Mouse (Mus musculus): ENCODE data around the gene Hist1h2ak. TPM values are rescaled to one million over a fixed set of nuclear protein-coding genes. Genes with fewer than 3 reads are reported as not detected.
"Not testable (repeated sequence)": the region's sequence is repeated elsewhere in the genome, so short reads cannot be mapped to it uniquely, and the experiment has no call there.

The Hist1h2ak gene
- total RNA-seq, 2 experiments from 2014 or later = 79.0 to 1,123 TPM

GRCm38 (mm10) chr13:21722373-21722925, 31.2 kb downstream of the Hist1h2ak start:
- ATAC-seq (replicated peaks; ENCODE audit: poor library complexity) = peak; percentile 26; the same call in 1 of the 2 replicates

DNA sequence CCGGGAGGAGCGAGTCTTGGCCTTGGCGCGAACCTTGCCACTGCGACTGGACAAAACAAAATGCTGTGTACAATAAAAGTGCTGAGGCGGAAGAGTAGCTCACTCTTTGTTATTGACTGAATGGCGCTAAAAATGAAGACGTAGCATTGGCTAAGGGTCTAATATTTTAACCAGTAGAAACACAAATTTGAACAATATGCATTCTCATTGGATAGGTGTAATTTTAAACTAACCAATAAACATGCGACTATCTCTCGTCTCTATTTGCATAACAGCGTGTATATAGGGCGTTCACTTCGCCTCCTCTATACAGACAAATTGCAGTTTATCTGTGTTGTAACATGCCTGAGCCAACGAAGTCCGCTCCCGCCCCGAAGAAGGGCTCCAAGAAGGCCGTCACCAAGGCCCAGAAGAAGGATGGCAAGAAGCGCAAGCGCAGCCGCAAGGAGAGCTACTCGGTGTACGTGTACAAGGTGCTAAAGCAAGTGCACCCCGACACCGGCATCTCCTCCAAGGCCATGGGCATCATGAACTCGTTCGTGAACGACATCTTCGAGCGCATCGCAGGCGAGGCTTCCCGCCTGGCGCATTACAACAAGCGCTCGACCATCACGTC, 31.8 kb downstream of the Hist1h2ak start, which contains the start of gene Hist1h2bm:
TSS of gene Hist1h2bm (plus strand) at position 288 of the 616 bp plus-strand sequence.
- peak; percentile 87 for ATAC-seq (replicated peaks; ENCODE audit: poor library complexity)

DNA sequence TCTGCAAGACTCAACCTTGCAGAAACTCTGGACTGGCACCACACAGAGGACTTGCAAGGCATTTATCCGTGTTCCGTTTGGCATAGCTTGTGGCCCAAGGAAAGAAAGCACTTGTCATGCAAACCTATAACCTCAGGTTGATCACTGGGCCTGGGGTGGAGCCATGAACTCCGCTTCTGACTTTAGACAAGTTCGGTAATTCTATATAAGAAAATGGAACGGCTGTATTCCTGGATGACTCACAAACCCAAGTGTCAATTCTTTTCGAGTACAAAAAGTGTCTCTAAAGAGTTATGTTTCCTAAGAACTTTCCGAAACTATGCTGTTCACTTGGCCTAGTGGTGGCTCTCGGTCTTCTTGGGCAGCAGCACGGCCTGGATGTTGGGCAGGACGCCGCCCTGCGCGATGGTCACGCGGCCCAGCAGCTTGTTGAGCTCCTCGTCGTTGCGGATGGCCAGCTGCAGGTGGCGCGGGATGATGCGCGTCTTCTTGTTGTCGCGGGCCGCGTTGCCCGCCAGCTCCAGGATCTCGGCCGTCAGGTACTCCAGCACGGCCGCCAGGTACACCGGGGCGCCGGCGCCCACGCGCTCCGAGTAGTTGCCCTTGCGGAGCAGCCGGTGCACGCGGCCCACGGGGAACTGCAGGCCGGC, 32.4 kb downstream of the Hist1h2ak start:
- ATAC-seq (replicated peaks; ENCODE audit: poor library complexity) = not testable (repeated sequence)

- ATAC-seq (replicated peaks; ENCODE audit: poor library complexity) = no peak
These were observed 35.1 kb downstream of the Hist1h2ak start for GRCm38 (mm10) chr13:21718381-21719080.

- ATAC-seq (replicated peaks; ENCODE audit: poor library complexity) = peak; percentile 32
These were observed 36.0 kb downstream of the Hist1h2ak start, which contains the start of gene Hist1h3h for GRCm38 (mm10) chr13:21717397-21718357. Gene Hist1h3h (plus strand): TSS chr13:21717659.

- ATAC-seq (replicated peaks; ENCODE audit: poor library complexity) = peak; percentile 28
These were observed 36.9 kb downstream of the Hist1h2ak start for GRCm38 (mm10) chr13:21716540-21717391.

DNA sequence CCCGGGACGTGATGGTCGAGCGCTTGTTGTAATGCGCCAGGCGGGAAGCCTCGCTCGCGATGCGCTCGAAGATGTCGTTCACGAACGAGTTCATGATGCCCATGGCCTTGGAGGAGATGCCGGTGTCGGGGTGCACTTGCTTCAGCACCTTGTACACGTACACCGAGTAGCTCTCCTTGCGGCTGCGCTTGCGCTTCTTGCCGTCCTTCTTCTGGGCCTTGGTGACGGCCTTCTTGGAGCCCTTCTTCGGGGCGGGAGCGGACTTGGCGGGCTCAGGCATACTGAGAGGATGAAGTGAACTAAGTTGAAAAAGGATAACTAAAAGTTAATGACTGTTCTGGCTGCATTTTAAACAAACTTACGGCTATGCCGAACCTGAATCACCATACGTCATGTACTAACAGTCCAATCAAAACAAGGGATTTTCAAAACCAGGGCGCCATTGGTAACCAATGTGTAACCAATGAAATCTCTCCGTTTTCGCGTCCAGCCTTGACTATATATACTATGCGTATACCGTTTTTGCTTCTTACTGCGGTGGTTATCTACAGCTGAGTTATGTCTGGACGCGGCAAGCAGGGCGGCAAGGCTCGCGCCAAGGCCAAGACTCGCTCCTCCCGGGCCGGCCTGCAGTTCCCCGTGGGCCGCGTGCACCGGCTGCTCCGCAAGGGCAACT, 37.6 kb downstream of the Hist1h2ak start, which contains the start of the genes Hist1h2bl and Hist1h2ai:
TSS of gene Hist1h2bl (minus strand) at position 280 of the 676 bp plus-strand sequence.
TSS of gene Hist1h2ai (plus strand) at position 559 of the 676 bp plus-strand sequence.
- ATAC-seq (replicated peaks; ENCODE audit: poor library complexity) = peak; percentile 75

DNA sequence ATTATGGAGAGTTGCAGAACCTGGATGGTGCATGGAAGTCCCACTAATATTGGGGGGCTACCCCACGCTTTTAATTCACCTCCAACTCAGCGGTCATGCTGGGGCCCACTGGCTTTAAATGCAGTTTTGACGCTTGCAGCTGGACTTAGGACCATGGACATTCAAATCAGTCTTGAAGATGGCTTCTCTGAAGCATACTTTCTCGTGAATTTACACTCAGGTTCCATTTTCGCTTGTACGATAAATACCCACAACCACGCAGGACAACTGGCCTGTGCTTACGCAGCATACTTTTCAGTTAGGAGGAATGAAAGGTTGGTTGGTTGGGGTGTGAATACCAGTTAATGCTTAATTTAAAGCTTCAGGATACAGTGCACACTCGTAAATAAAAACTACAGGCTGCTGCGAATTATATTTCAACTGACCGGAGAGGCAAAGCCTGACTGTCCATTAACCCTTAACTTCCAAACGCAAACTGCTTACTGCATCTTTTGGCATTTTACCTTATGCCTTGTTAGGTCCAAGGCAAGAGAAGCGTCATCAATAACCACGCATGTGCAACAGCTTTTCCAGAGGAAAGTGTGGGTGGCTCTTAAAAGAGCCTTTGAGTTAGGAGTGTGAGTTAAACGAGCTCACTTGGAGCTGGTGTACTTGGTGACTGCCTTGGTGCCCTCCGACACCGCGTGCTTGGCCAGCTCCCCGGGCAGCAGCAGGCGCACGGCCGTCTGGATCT, 38.3 kb downstream of the Hist1h2ak start:
- 0 out of 2 replicates have a peak, but pooled peaks have one; percentile 8 for ATAC-seq (replicated peaks; ENCODE audit: poor library complexity)

GRCm38 (mm10) chr13:21714725-21715124, 38.9 kb downstream of the Hist1h2ak start:
- peak; percentile 22 for ATAC-seq (replicated peaks; ENCODE audit: poor library complexity)

DNA sequence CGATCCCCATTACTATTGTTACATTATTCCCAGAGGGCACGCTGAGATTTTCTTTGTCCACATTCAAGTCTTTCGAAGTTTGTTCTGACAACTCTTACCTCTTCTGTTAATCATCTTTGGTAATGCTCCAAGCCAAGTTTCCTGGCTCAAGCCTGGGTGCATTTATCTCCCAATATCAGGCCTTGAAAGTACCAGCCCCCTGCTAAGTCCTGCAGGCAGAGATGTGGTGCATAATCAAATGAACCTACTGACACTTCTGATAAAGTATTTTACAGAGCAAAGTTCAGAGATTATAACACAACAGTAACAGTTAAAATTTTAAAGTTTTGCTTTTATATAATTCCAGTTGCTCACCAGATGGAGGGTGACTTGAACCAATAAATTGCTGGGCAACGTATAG, 41.9 kb downstream of the Hist1h2ak start:
- ATAC-seq (replicated peaks; ENCODE audit: poor library complexity) = peak; percentile 8; the same call in 1 of the 2 replicates

DNA sequence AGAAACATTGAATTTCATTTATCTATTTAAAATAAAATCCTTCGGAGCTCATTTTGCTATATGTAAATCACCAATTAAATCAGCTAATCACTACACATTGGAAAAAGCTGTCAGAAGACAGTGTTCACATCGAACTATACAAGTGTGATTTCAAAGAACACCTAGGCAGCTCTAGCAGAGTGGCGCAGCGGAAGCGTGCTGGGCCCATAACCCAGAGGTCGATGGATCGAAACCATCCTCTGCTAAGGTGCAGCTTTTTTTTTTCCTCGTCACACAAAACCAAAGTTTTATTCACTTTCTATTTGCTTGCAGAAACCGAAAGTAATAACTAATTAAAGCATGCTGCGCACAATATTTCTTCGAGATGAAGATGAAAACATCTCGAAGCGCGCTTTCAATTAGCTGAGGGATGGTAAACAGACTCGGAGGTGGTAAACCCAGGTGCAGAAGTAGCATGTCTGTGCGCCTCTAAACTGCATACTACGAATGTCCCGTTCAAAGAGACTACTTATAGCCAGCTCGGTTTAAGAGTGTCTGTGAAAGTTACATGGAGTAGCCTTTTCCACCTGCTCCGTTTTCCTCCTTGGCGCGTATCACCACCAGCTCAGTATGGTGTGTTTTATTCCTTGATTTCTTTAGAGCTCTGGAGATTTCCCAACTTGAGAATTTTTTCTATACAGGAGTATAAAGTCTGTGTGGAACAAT, 42.7 kb downstream of the Hist1h2ak start:
- peak; percentile 40 for ATAC-seq (replicated peaks; ENCODE audit: poor library complexity)

DNA sequence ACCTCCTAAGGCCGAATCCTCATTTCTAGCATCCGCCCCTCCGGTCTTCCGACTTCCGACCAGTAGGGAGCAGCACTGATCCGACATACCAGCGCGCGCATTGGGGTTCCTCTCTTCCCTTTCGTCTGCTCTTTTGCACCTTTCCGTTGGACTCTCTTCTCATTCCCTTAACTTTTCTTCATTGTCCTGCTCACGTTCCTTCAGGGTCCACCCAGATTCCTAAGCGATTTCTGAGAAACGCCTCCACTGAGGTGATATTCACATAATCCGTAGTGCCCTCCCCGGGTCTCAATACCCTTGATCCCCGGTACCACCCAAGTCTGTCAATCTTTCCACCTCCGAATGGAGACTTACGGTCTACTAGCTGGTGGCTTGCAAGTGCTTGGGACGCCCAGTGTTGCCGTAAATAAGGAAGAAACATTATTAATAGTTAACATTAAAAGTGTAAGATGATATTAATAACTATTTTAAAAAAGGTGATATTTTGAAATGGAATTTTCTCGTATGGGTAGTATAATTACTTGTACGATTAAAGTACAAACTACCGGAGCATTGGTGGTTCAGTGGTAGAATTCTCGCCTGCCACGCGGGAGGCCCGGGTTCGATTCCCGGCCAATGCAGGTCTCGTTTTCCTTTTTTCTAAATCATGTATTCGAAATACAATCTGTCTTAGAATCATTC, 43.5 kb downstream of the Hist1h2ak start:
- peak; percentile 85 for ATAC-seq (replicated peaks; ENCODE audit: poor library complexity)

GRCm38 (mm10) chr13:21706669-21707068, 47.0 kb downstream of the Hist1h2ak start:
- no peak for ATAC-seq (replicated peaks; ENCODE audit: poor library complexity)
